Mouse (Mus musculus): ENCODE data around the gene Gpatch4.

Gpatch4 gene

GRCm38 (mm10) chr3:88094126-88094525 lies 51.2 kb downstream of the Gpatch4 start:
- no peak for DNase-seq (ENCODE audit: low read depth, low spot score)

- peak; percentile 68 for DNase-seq (ENCODE audit: low read depth, low spot score)
Observed at GRCm38 (mm10) chr3:88097666-88098065, 54.8 kb downstream of the Gpatch4 start.

- DNase-seq (ENCODE audit: low read depth, low spot score) = peak; percentile 88
Observed at GRCm38 (mm10) chr3:88100251-88100650, 57.3 kb downstream of the Gpatch4 start.

DNA sequence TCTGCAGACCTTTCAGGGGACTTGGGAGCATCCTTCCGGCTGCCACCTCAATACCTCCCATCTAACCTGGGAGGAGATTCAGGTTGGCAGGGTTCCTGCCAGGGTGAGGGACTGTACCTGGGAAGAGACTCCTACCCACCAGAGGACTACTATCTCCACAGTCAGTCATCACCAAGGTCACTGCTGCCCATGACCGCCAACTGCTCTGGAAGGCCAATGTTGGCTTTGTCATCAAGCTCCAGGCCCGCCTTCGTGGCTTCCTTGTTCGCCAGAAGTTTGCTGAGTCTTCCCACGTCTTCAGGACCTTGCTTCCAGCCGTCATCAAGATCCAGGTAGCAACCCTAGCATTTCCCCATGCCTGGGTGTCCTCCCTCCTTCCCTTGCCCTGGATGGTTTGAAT lies 58.8 kb downstream of the Gpatch4 start:
- DNase-seq (ENCODE audit: low read depth, low spot score) = no peak

- DNase-seq (ENCODE audit: low read depth, low spot score) = no peak
Observed at GRCm38 (mm10) chr3:88102196-88102595, 59.3 kb downstream of the Gpatch4 start.

- DNase-seq (ENCODE audit: low read depth, low spot score) = no peak
Observed at GRCm38 (mm10) chr3:88102611-88103010, 59.7 kb downstream of the Gpatch4 start.
